Mouse (Mus musculus): ENCODE data around the gene Rasal3. TPM values are rescaled to one million over a fixed set of nuclear protein-coding genes. Genes with fewer than 3 reads are reported as not detected.

The Rasal3 gene
- polyA plus RNA-seq, 1 experiment from 2014 or later: 0.54 TPM

GRCm38 (mm10) chr17:32349851-32350381, 53.5 kb downstream of the Rasal3 start:
- no peaks in the 10 kb centered on the region for H3K27me3 ChIP-seq (replicated peaks)
- H3K4me3 ChIP-seq: peak overlapping the region; percentile 89
- peak overlapping the region; percentile 88 for H3K9ac ChIP-seq
- ATAC-seq (replicated peaks): peak; percentile 46
- no peaks in the 10 kb centered on the region for H3K9me3 ChIP-seq
- WGBS: under 1% methylated on average over 24 of the region's 24 CpGs
- peaks cover 39% of the 10 kb centered on the region for H3K4me1 ChIP-seq
- H3K4me2 ChIP-seq: peak overlapping the region; percentile 71
- peak overlapping the region; percentile 94 for H3K27ac ChIP-seq
- H3K36me3 ChIP-seq (replicated peaks): peaks cover 7% of the 10 kb centered on the region

GRCm38 (mm10) chr17:32349037-32349732, 54.2 kb downstream of the Rasal3 start:
- Histone ChIP-seq H3K9me3 (no peaks in the 10 kb centered on the region), H3K27me3 (replicated peaks) (no peaks in the 10 kb centered on the region), H3K36me3 (replicated peaks) (peaks cover 6% of the 10 kb centered on the region; the same call in 1 of the 2 replicates), H3K4me1 (peaks cover 33% of the 10 kb centered on the region), H3K27ac (peak overlapping the region; percentile 94; the same call in 1 of the 2 replicates), H3K9ac (peak overlapping the region; percentile 88), H3K4me2 (peak overlapping the region; percentile 71), H3K4me3 (peak overlapping the region; percentile 89)
- 8% methylated on average over 4 of the region's 4 CpGs for WGBS
- no peak for ATAC-seq (replicated peaks)

- 95% methylated on average over 2 of the region's 2 CpGs for WGBS
- H3K4me3 ChIP-seq: 0 out of 2 replicates have a peak overlapping the region, but pooled peaks have one; percentile 1
- no peak overlapping the region for H3K9ac ChIP-seq
- no peaks in the 10 kb centered on the region for H3K27me3 ChIP-seq (replicated peaks)
- no peak overlapping the region for H3K27ac ChIP-seq
- peak overlapping the region; percentile 71 for H3K4me2 ChIP-seq
- H3K9me3 ChIP-seq: no peaks in the 10 kb centered on the region
- H3K36me3 ChIP-seq (replicated peaks): peaks cover 5% of the 10 kb centered on the region; the same call in 1 of the 2 replicates
- no peak for ATAC-seq (replicated peaks)
- H3K4me1 ChIP-seq: peaks cover 30% of the 10 kb centered on the region
Observed at GRCm38 (mm10) chr17:32348406-32348805, 55.0 kb downstream of the Rasal3 start.

GRCm38 (mm10) chr17:32341102-32341501, 62.3 kb downstream of the Rasal3 start:
- Histone ChIP-seq H3K27ac (no peak overlapping the region), H3K4me1 (no peaks in the 10 kb centered on the region), H3K36me3 (replicated peaks) (peaks cover 20% of the 10 kb centered on the region), H3K4me3 (no peak overlapping the region), H3K27me3 (replicated peaks) (no peaks in the 10 kb centered on the region), H3K9ac (no peak overlapping the region), H3K4me2 (no peak overlapping the region), H3K9me3 (no peaks in the 10 kb centered on the region)
- no peak for ATAC-seq (replicated peaks)
- WGBS: 89% methylated on average over 1 of the region's 1 CpGs

Small RNA genes lying within 50 kb of the gene (microRNA-seq; reads per million reads assigned to microRNA genes)
- gene Gm22201: not detected

Other genes starting within 250 kb of the Rasal3 start
- 7.9 and 8.9 TPM in 2 replicates for gene Notch3, start 236.7 kb downstream of the Rasal3 start, polyA plus RNA-seq (2015; fragmentation: Nextera tagmentation; extraction: Ambion mirVana)
- 0.22 and 0.35 TPM in 2 replicates for gene Ephx3, start 214.0 kb downstream of the Rasal3 start, polyA plus RNA-seq (2015; fragmentation: Nextera tagmentation; extraction: Ambion mirVana)
- 95.3 and 95.5 TPM in 2 replicates for gene Brd4, start 118.9 kb downstream of the Rasal3 start, polyA plus RNA-seq (2015; fragmentation: Nextera tagmentation; extraction: Ambion mirVana)
- 108 and 114 TPM in 2 replicates for gene Akap8, start 82.3 kb downstream of the Rasal3 start, polyA plus RNA-seq (2015; fragmentation: Nextera tagmentation; extraction: Ambion mirVana)
- 182 and 187 TPM in 2 replicates for gene Akap8l, start 53.0 kb downstream of the Rasal3 start, polyA plus RNA-seq (2015; fragmentation: Nextera tagmentation; extraction: Ambion mirVana)
- gene Wiz, start 14.1 kb downstream of the Rasal3 start, polyA plus RNA-seq (2015; fragmentation: Nextera tagmentation; extraction: Ambion mirVana): 46.7 and 47.8 TPM in 2 replicates
- gene Pglyrp2, start 20.6 kb upstream of the Rasal3 start, polyA plus RNA-seq (2015; fragmentation: Nextera tagmentation; extraction: Ambion mirVana): not detected in 2 replicates
- 0.84 and 1.5 TPM in 2 replicates for gene Cyp4f39, start 49.1 kb upstream of the Rasal3 start, polyA plus RNA-seq (2015; fragmentation: Nextera tagmentation; extraction: Ambion mirVana)
- 13.5 and 16.1 TPM in 2 replicates for gene Cyp4f17, start 102.5 kb upstream of the Rasal3 start, polyA plus RNA-seq (2015; fragmentation: Nextera tagmentation; extraction: Ambion mirVana)
- 14.7 and 19.8 TPM in 2 replicates for gene Cyp4f16, start 133.0 kb upstream of the Rasal3 start, polyA plus RNA-seq (2015; fragmentation: Nextera tagmentation; extraction: Ambion mirVana)
- 0.48 and 1.3 TPM in 2 replicates for gene Cyp4f37, start 217.7 kb upstream of the Rasal3 start, polyA plus RNA-seq (2015; fragmentation: Nextera tagmentation; extraction: Ambion mirVana)

Data from midbrain, embryonic 15.5 days (tissue).